Mouse (Mus musculus): ENCODE data around the gene Ttll5.

DNA sequence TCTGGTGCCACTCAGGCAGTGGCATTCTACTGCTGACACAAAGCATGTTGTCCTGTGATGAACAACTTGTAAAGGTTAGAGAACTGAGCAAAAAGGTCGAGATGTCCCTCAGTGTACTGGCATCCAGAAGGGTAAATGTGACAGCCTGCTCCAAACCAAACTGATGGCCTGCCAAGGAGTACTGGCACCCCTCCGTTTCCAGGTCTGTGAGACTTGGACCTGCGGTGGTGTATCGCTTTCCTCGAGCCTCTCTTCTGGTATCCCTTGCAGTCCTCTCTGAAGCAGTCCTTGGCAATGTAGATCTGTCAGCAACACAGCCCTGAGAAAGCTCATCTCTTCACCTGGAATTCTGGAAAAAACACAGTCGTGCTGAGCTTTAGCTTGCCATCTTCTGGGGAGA is 201.0 kb downstream of the Ttll5 start:
- TF ChIP-seq GATA1 (IDR thresholded peaks at IDR 0.05; ENCODE audit: low read length) (no peak), TAL1 (IDR thresholded peaks at IDR 0.05; ENCODE audit: low read length) (no peak)

Measured in erythroblast, embryonic 14.5 days (primary cell).